Mouse (Mus musculus) lung, adult 2 months (tissue): ENCODE measurements around the gene Mipol1.

Experiments
- CTCF ChIP-seq: fragments of 200-500 bp; IDR thresholded peaks from 2 replicates; pipeline ENCODE4 v1.5.1; 2011; ENCODE audit warnings: mild to moderate bottlenecking, low read length, control low read depth; ENCODE audit not compliant: insufficient read depth
- POLR2A ChIP-seq: fragments of 200-500 bp; IDR thresholded peaks from 2 replicates; pipeline ENCODE4 v1.6.1; 2011; ENCODE audit warnings: low read depth, mild to moderate bottlenecking, control low read depth, low read length, borderline replicate concordance; ENCODE audit errors: extremely low read depth

DNA sequence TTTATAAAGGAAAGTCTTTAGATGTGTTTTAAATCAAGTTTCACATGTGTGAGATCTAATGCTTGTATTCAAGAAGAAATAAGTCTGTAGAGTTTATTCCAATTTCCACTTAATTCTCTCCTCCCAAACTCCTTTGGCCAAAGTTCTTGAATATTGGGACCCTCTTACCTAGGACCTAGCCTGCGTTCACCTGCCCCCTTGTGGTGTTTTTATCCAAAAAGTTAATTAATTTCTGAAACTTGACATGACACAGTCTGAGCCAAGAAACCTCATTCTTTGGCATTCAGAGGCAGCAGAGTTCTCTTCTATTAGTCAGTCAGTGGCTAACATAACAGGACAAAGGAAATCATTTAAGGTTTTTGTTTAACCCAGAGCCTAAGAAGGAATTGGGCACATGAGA lies 284.3 kb downstream of the Mipol1 start:
- TF ChIP-seq CTCF, result no peak
- no peak for TF ChIP-seq POLR2A
